Mouse (Mus musculus): ENCODE results near the gene Tbxa2r. TPM values are rescaled to one million over a fixed set of nuclear protein-coding genes. Genes with fewer than 3 reads are reported as not detected.

The Tbxa2r gene
- polyA plus RNA-seq, 1 experiment from 2014 or later: 18.3 TPM

DNA sequence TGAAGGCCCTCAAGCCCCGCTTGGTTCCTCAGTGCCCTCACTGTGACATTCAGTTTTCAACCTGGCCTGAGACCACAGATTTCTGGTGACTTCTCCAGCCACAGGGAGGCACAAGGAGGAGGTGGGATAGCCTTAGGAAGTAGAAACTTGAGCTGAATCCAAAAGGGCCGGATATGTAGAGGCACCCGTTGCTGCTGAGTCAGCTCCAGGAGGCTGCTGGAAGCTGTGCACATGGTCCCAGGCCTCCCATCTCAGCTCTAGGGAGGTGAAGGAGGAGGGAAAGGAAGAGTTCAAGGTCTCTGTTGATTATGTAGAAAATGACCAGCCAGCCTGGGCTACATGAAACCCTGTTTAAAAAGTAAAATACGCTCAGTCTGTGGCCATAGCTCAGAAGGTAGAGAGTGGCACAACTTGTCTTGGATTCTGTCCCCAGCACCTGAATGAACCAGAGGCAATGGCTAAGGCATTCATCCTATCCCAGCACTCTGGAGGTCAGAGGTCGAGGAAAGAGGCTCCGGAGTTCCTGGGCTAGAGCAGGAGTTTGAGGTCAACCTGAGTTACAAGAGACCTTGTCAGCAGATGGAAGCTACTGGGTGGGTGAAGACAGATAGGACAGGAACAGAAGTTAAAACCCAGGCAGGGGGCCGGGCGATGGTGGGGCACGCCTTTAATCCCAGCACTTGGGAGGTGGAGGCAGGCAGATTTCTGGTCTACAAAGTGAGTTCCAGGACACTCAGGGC lies 26.4 kb downstream of the Tbxa2r start:
- H3K27ac ChIP-seq: no peak overlapping the region
- H3K9ac ChIP-seq: no peak overlapping the region
- peaks cover 39% of the 10 kb centered on the region for H3K4me1 ChIP-seq
- ATAC-seq (replicated peaks; ENCODE audit: low FRiP score): no peak
- H3K4me3 ChIP-seq (replicated peaks): no peak overlapping the region
- no peaks in the 10 kb centered on the region for H3K27me3 ChIP-seq
- 67% methylated on average over 9 of the region's 9 CpGs for WGBS
- H3K4me2 ChIP-seq: no peak overlapping the region
- H3K9me3 ChIP-seq (replicated peaks): no peaks in the 10 kb centered on the region
- no peaks in the 10 kb centered on the region for H3K36me3 ChIP-seq

DNA sequence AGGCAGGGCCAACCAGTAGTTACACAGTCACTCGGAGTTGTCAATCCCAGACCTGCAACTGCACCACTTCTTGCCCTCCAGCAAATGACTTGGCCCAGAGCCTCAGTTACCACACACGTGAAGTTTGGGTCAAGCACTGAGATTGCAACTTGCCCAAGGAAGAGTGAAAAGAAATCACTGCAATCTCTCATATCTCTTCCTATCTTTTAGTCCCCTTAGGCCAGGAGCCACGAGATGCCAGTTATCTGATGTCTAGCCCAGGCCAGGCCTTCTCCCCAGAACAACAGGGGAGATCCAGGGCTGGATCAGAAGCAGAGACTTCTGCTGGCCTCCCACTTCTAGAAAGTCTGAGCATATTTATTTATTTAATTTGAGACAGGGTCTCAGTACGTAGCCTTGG lies 27.0 kb downstream of the Tbxa2r start:
- no peak overlapping the region for H3K9ac ChIP-seq
- H3K27me3 ChIP-seq: no peaks in the 10 kb centered on the region
- no peak overlapping the region for H3K4me2 ChIP-seq
- H3K36me3 ChIP-seq: no peaks in the 10 kb centered on the region
- H3K27ac ChIP-seq: no peak overlapping the region
- H3K4me1 ChIP-seq: peaks cover 44% of the 10 kb centered on the region
- 71% methylated on average over 4 of the region's 4 CpGs for WGBS
- no peak for ATAC-seq (replicated peaks; ENCODE audit: low FRiP score)
- H3K9me3 ChIP-seq (replicated peaks): no peaks in the 10 kb centered on the region
- H3K4me3 ChIP-seq (replicated peaks): no peak overlapping the region

DNA sequence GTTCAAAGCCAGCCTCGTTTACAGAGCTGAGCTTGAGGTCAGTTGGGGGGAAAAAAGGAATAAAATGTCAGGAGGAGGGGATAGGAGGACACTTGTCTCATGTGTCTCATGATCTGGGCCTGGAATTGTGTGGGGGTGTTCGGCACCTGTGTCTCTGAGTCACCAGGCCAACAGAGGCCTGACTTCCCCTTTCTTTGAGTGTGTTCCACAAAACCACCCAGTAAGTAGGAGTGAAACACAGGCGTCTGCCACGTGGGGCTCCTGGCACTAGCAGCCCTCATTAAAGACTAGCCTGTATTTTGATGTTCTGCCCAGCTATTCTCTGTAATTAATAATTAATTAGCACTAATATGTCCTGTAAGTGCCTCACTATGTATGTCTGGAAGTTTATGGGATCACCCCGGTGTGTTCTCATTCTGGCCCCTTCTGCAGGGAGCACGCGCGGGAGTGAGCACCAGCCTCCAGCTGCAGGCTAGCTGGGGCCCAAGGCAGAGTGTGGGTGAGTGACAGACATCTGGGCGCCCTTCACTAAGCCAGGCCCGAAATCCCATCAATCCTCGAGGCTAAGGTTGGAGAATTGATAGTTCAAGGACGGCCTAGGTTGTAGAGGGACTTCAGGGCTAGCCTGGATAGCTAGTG lies 27.9 kb downstream of the Tbxa2r start:
- ATAC-seq (replicated peaks; ENCODE audit: low FRiP score): no peak
- H3K4me3 ChIP-seq (replicated peaks): peak overlapping the region; percentile 86
- 49% methylated on average over 12 of the region's 12 CpGs for WGBS
- H3K27me3 ChIP-seq: no peaks in the 10 kb centered on the region
- peaks cover 46% of the 10 kb centered on the region for H3K4me1 ChIP-seq
- H3K9ac ChIP-seq: no peak overlapping the region
- peak overlapping the region; percentile 14; the same call in 1 of the 2 replicates for H3K27ac ChIP-seq
- peak overlapping the region; percentile 99 for H3K4me2 ChIP-seq
- no peaks in the 10 kb centered on the region for H3K9me3 ChIP-seq (replicated peaks)
- H3K36me3 ChIP-seq: 0 out of 2 replicates have a peak, but pooled peaks cover 4% of the 10 kb centered on the region

DNA sequence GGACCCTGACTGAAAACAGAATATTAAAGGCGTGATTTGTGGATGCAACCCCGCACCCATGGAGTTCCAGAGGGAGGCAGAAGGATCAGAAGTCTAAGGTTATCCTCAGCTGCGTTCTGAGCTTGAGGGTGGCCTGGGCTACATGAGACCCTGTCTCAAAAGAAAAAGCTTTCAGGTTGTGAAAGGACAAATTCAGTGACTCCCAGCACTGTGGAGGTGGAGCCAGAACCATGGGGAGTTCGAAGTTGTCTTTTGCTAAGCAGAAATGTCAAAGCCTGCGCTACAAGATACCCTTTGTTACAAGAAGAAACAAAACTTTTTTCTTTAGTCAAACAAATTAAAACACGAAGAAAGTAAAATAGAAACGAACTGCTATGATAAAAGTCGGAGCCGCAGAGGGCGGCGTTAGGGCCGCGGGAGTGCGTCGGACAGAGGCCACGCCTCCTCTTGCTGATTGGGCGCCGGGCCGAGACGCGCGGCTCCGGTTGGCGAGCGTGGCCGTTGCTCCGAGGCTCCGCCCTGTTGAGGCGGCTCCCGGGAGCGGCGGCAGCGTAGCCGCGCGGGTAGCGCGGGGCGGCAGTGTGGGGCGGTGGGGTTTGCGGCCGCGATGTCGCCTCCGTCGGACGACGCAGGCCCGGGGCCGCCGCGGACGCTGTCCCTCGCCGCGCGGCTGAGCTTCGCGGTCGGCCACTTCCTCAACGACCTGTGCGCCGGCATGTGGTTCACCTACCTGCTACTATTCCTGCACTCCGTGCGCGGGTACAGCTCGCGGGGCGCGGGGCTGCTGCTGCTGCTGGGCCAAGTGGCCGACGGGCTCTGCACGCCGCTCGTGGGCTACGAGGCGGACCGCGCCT lies 28.7 kb downstream of the Tbxa2r start, which contains the start of gene Mfsd12:
Mfsd12 (plus strand) TSS at position 501 of the 854 bp plus-strand sequence.
- Histone ChIP-seq H3K9ac (peak within 1 kb of the TSS; percentile 81), H3K9me3 (replicated peaks) (no peaks in the 10 kb centered on the region), H3K27ac (peak within 1 kb of the TSS; percentile 43; the same call in 1 of the 2 replicates), H3K4me2 (peak within 1 kb of the TSS; percentile 99), H3K27me3 (no peaks in the 10 kb centered on the region), H3K36me3 (0 out of 2 replicates have a peak, but pooled peaks cover 10% of the 10 kb centered on the region), H3K4me1 (peaks cover 51% of the 10 kb centered on the region), H3K4me3 (replicated peaks) (peak within 1 kb of the TSS; percentile 86)
- ATAC-seq (replicated peaks; ENCODE audit: low FRiP score): peak; percentile 87
- 2% methylated on average over 79 of the region's 79 CpGs for WGBS

DNA sequence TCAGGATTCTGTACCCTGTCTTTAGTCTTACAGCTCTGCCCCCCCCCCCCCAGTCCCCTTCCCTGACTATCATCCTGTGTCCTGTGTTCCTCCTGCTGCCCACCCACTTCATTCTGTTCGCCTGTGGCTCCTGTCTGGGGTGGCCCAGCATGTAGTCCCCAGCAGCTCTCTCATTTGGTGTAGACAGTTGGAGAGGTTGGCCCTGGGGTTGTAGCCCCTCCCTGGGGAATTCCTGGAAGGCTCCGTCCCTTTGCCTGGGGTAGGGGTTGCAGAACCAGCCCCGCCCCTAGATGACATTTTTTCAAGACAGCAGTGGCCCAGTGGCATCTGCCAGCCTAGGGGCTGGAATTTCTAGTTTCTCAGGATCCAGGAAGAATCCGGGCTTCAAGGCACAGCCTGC lies 29.7 kb downstream of the Tbxa2r start:
- H3K9me3 ChIP-seq (replicated peaks): no peaks in the 10 kb centered on the region
- WGBS: 35% methylated on average over 4 of the region's 4 CpGs
- H3K36me3 ChIP-seq: 0 out of 2 replicates have a peak, but pooled peaks cover 10% of the 10 kb centered on the region
- peak overlapping the region; percentile 86 for H3K4me3 ChIP-seq (replicated peaks)
- 0 out of 2 replicates have a peak overlapping the region, but pooled peaks have one; percentile 43 for H3K27ac ChIP-seq
- peak overlapping the region; percentile 99 for H3K4me2 ChIP-seq
- ATAC-seq (replicated peaks; ENCODE audit: low FRiP score): no peak
- peaks cover 8% of the 10 kb centered on the region for H3K27me3 ChIP-seq
- H3K9ac ChIP-seq: peak overlapping the region; percentile 81
- H3K4me1 ChIP-seq: peaks cover 61% of the 10 kb centered on the region

DNA sequence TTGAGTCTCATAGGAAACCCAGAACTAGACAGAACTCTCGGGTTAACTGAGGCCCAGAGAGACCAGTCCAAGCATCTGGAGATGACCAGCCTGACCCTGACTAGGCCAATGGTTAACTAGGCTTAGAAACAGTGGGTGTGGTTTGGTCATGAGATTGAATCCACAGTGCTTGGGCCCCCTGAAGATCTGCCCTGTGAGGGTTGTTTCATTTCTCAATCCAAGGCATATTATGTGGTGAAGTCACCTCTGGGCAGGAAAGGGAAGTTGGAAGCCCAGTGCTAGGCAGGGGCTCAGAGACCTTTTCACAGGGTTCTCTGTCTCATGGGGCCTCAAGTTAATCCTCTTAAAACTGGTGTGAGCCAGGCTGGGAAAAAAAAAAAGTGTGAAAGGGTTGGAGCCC lies 30.3 kb downstream of the Tbxa2r start:
- H3K9ac ChIP-seq: 0 out of 2 replicates have a peak overlapping the region, but pooled peaks have one; percentile 81
- WGBS: 44% methylated on average over 1 of the region's 1 CpGs

DNA sequence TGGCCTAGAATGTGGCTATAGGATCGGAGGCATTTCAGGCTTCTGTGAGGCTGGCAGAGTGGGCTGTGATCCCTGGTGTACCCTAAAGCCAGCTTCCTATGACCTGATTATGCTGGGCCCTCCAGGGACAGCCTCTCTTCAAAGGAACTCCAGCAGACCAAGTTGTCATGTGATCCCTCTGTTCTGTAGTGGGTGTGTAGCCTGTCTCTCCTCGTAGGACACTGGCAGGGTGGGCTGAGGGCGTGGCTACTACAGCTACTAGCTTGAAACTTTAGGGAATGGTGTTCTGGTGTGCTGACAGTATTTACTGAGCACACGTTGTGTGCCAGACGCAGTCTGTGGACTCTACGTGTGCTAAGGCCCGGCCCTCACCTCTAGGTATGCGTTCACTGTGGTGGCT lies 32.2 kb downstream of the Tbxa2r start:
- Histone ChIP-seq H3K27me3 (peaks cover 18% of the 10 kb centered on the region), H3K4me2 (no peak overlapping the region), H3K9me3 (replicated peaks) (no peaks in the 10 kb centered on the region), H3K36me3 (0 out of 2 replicates have a peak, but pooled peaks cover 10% of the 10 kb centered on the region), H3K4me1 (peaks cover 86% of the 10 kb centered on the region), H3K9ac (no peak overlapping the region), H3K4me3 (replicated peaks) (no peak overlapping the region), H3K27ac (no peak overlapping the region)
- ATAC-seq (replicated peaks; ENCODE audit: low FRiP score): no peak
- 58% methylated on average over 8 of the region's 8 CpGs for WGBS

More for the DNA sequence above, 30.3 kb downstream of the Tbxa2r start:
- peaks cover 14% of the 10 kb centered on the region for H3K27me3 ChIP-seq
- peaks cover 67% of the 10 kb centered on the region for H3K4me1 ChIP-seq
- no peak for ATAC-seq (replicated peaks; ENCODE audit: low FRiP score)
- peak overlapping the region; percentile 99 for H3K4me2 ChIP-seq
- H3K9me3 ChIP-seq (replicated peaks): no peaks in the 10 kb centered on the region
- H3K27ac ChIP-seq: peak overlapping the region; percentile 43; the same call in 1 of the 2 replicates
- H3K4me3 ChIP-seq (replicated peaks): peak overlapping the region; percentile 86
- 0 out of 2 replicates have a peak, but pooled peaks cover 10% of the 10 kb centered on the region for H3K36me3 ChIP-seq

DNA sequence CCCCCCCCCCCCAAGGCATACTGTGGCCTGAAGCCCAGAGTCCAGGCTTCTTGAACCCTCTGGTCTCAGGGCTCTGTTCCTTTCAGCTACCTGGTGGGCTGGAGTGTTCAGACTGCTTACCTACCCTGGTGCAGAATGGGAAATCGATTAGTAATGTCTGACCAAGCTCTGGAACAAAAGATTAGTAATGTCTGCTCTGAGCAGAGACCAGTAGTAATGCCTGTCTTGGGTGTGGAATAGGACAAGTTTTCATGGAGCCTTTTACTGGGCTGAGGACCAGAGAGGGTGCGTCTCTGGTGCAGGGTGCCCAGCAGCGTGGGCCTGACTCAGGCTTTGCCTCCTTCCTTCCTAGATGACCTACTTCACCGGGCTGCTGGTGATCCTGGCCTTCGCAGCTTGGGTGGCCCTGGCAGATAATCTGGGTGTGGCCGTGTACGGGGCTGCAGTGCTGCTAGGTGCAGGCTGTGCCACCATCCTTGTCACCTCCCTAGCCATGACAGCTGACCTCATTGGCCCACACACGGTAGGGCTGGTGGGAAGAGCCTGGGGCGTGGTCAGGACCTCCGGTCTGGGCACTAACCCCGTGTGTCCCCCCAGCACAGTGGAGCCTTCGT lies 33.9 kb downstream of the Tbxa2r start:
- no peak for ATAC-seq (replicated peaks; ENCODE audit: low FRiP score)
- Histone ChIP-seq H3K27ac (no peak overlapping the region), H3K36me3 (peaks cover 24% of the 10 kb centered on the region), H3K9me3 (replicated peaks) (no peaks in the 10 kb centered on the region), H3K9ac (no peak overlapping the region), H3K4me3 (replicated peaks) (no peak overlapping the region), H3K27me3 (peaks cover 18% of the 10 kb centered on the region), H3K4me1 (peaks cover 82% of the 10 kb centered on the region), H3K4me2 (0 out of 2 replicates have a peak overlapping the region, but pooled peaks have one; percentile 0)
- 80% methylated on average over 12 of the region's 12 CpGs for WGBS

DNA sequence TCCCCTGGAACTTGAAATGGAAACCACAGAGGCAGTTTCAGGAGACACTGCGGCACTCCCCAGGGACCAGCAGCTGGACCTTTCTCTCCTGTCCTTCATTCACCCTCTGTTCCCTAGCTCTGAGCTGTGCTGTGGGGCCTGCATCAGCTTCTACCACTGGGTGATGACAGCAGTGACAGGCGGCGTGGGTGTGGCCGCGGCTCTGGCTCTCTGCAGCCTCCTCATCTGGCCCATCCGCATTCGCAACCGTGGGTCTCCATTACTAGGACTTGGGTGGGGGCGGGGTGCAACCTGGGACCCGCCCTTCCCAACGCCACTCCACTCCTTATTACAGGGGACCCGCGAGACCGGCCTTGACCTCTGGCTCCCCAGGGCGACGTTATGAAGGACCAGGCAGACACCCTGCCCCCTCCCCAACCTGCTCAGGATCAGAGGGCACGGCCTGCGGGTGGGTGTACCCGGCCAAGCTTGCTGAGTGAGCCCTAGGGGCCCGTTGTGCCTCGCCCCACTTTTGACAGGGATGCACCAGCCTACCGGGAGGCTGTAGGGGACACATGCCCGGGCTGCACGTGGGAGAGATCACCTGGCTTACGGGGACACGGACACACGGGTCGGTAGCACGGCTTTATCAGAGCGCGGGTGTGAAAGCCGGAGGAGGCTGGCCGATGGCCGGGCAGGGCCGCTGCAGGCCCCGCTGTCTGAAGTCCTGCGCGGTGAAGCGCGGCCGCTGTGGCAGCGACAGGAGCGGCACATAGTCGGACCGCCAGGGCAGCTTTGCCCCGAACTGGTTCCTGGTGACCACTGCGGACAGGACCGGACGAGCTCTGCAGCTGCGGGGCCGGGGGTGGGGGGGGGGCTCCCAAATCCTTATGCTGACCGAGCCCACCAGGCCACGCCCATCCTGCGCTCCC lies 35.2 kb downstream of the Tbxa2r start:
- Histone ChIP-seq H3K36me3 (peaks cover 36% of the 10 kb centered on the region), H3K4me1 (peaks cover 70% of the 10 kb centered on the region), H3K4me2 (peak overlapping the region; percentile 72), H3K27ac (no peak overlapping the region), H3K9ac (peak overlapping the region; percentile 21), H3K9me3 (replicated peaks) (no peaks in the 10 kb centered on the region), H3K4me3 (replicated peaks) (peak overlapping the region; percentile 40), H3K27me3 (peaks cover 18% of the 10 kb centered on the region)
- 8% methylated on average over 53 of the region's 54 CpGs for WGBS
- ATAC-seq (replicated peaks; ENCODE audit: low FRiP score): no peak

DNA sequence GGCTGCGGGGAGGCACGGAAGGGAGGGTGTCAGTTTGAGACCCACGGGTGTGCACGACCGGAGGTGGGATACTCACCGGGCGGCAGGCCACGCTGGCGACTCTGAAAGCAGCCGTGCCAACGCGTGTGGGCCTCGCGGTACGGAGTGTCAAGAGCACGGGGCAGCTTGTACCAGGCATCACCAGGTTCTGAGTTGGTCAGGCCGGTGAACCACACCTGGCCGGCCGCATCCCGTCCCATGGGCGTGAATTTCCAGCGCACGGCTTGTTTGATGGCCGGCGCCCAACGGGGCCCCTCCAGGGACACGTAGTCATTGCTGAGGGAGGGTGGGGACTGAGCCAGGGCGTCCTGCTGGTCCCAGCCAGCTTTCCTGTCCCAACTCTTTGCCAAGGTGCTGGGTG lies 36.1 kb downstream of the Tbxa2r start:
- 0 out of 2 replicates have a peak, but pooled peaks have one; percentile 13 for ATAC-seq (replicated peaks; ENCODE audit: low FRiP score)
- H3K4me3 ChIP-seq (replicated peaks): peak overlapping the region; percentile 40
- H3K27ac ChIP-seq: no peak overlapping the region
- H3K9me3 ChIP-seq (replicated peaks): no peaks in the 10 kb centered on the region
- H3K36me3 ChIP-seq: peaks cover 46% of the 10 kb centered on the region
- H3K4me2 ChIP-seq: peak overlapping the region; percentile 72
- peaks cover 18% of the 10 kb centered on the region for H3K27me3 ChIP-seq
- peaks cover 62% of the 10 kb centered on the region for H3K4me1 ChIP-seq
- peak overlapping the region; percentile 21; the same call in 1 of the 2 replicates for H3K9ac ChIP-seq
- 11% methylated on average over 28 of the region's 28 CpGs for WGBS
